Mouse (Mus musculus): ENCODE measurements around the gene Gsdme. TPM values are rescaled to one million over a fixed set of nuclear protein-coding genes. Genes with fewer than 3 reads are reported as not detected.

Gene Gsdme
- polyA plus RNA-seq, 1 experiment = 1.1 TPM

GRCm38 (mm10) chr6:50244967-50245366 lies 18.7 kb downstream of the Gsdme start:
- Histone ChIP-seq H3K4me3 (ENCODE audit: low read depth, low read length) (no peak overlapping the region), H3K27ac (ENCODE audit: insufficient read depth, low read length) (no peak overlapping the region), H3K9ac (ENCODE audit: low read depth, poor library complexity, severe bottlenecking) (no peak overlapping the region), H3K27me3 (ENCODE audit: control insufficient read depth, insufficient read depth, low read length, poor library complexity, severe bottlenecking) (no peaks in the 10 kb centered on the region), H3K4me1 (ENCODE audit: control insufficient read depth, insufficient read depth, low read length) (peaks cover 2% of the 10 kb centered on the region), H3K9me3 (replicated peaks; ENCODE audit: control insufficient read depth, insufficient read depth, low read length, poor library complexity, severe bottlenecking) (no peaks in the 10 kb centered on the region), H3K36me3 (ENCODE audit: control insufficient read depth, insufficient read depth, low read length, poor library complexity, severe bottlenecking) (no peaks in the 10 kb centered on the region)
- no peak for TF ChIP-seq POLR2A (IDR thresholded peaks at IDR 0.05; ENCODE audit: insufficient read depth, low read length)
- no peak for TF ChIP-seq CTCF (IDR thresholded peaks at IDR 0.05; ENCODE audit: low read depth, low read length)
- TF ChIP-seq EP300 (IDR thresholded peaks at IDR 0.05; ENCODE audit: insufficient read depth, low read depth, low read length) = no peak

- H3K36me3 ChIP-seq (ENCODE audit: control insufficient read depth, insufficient read depth, low read length, poor library complexity, severe bottlenecking) = no peaks in the 10 kb centered on the region
- H3K9ac ChIP-seq (ENCODE audit: low read depth, poor library complexity, severe bottlenecking) = no peak overlapping the region
- H3K4me1 ChIP-seq (ENCODE audit: control insufficient read depth, insufficient read depth, low read length) = peaks cover 2% of the 10 kb centered on the region
- H3K27me3 ChIP-seq (ENCODE audit: control insufficient read depth, insufficient read depth, low read length, poor library complexity, severe bottlenecking) = no peaks in the 10 kb centered on the region
- no peak overlapping the region for H3K27ac ChIP-seq (ENCODE audit: insufficient read depth, low read length)
- no peak overlapping the region for H3K4me3 ChIP-seq (ENCODE audit: low read depth, low read length)
- TF ChIP-seq EP300 (IDR thresholded peaks at IDR 0.05; ENCODE audit: insufficient read depth, low read depth, low read length) (no peak), POLR2A (IDR thresholded peaks at IDR 0.05; ENCODE audit: insufficient read depth, low read length) (no peak), CTCF (IDR thresholded peaks at IDR 0.05; ENCODE audit: low read depth, low read length) (no peak)
- no peaks in the 10 kb centered on the region for H3K9me3 ChIP-seq (replicated peaks; ENCODE audit: control insufficient read depth, insufficient read depth, low read length, poor library complexity, severe bottlenecking)
Measured at GRCm38 (mm10) chr6:50244126-50244525, 19.5 kb downstream of the Gsdme start.

GRCm38 (mm10) chr6:50240437-50240836 lies 23.2 kb downstream of the Gsdme start:
- no peaks in the 10 kb centered on the region for H3K9me3 ChIP-seq (replicated peaks; ENCODE audit: control insufficient read depth, insufficient read depth, low read length, poor library complexity, severe bottlenecking)
- H3K9ac ChIP-seq (ENCODE audit: low read depth, poor library complexity, severe bottlenecking) = no peak overlapping the region
- TF ChIP-seq CTCF (IDR thresholded peaks at IDR 0.05; ENCODE audit: low read depth, low read length) (no peak), POLR2A (IDR thresholded peaks at IDR 0.05; ENCODE audit: insufficient read depth, low read length) (no peak), EP300 (IDR thresholded peaks at IDR 0.05; ENCODE audit: insufficient read depth, low read depth, low read length) (no peak)
- H3K36me3 ChIP-seq (ENCODE audit: control insufficient read depth, insufficient read depth, low read length, poor library complexity, severe bottlenecking) = no peaks in the 10 kb centered on the region
- no peaks in the 10 kb centered on the region for H3K27me3 ChIP-seq (ENCODE audit: control insufficient read depth, insufficient read depth, low read length, poor library complexity, severe bottlenecking)
- H3K4me1 ChIP-seq (ENCODE audit: control insufficient read depth, insufficient read depth, low read length) = peaks cover 2% of the 10 kb centered on the region
- H3K27ac ChIP-seq (ENCODE audit: insufficient read depth, low read length) = no peak overlapping the region
- no peak overlapping the region for H3K4me3 ChIP-seq (ENCODE audit: low read depth, low read length)

GRCm38 (mm10) chr6:50239902-50240301 lies 23.8 kb downstream of the Gsdme start:
- Histone ChIP-seq H3K4me3 (ENCODE audit: low read depth, low read length) (no peak overlapping the region), H3K27me3 (ENCODE audit: control insufficient read depth, insufficient read depth, low read length, poor library complexity, severe bottlenecking) (no peaks in the 10 kb centered on the region), H3K9ac (ENCODE audit: low read depth, poor library complexity, severe bottlenecking) (no peak overlapping the region), H3K4me1 (ENCODE audit: control insufficient read depth, insufficient read depth, low read length) (peaks cover 2% of the 10 kb centered on the region), H3K27ac (ENCODE audit: insufficient read depth, low read length) (no peak overlapping the region), H3K9me3 (replicated peaks; ENCODE audit: control insufficient read depth, insufficient read depth, low read length, poor library complexity, severe bottlenecking) (no peaks in the 10 kb centered on the region), H3K36me3 (ENCODE audit: control insufficient read depth, insufficient read depth, low read length, poor library complexity, severe bottlenecking) (no peaks in the 10 kb centered on the region)
- TF ChIP-seq CTCF (IDR thresholded peaks at IDR 0.05; ENCODE audit: low read depth, low read length) = no peak
- no peak for TF ChIP-seq EP300 (IDR thresholded peaks at IDR 0.05; ENCODE audit: insufficient read depth, low read depth, low read length)
- TF ChIP-seq POLR2A (IDR thresholded peaks at IDR 0.05; ENCODE audit: insufficient read depth, low read length) = no peak

- H3K4me1 ChIP-seq (ENCODE audit: control insufficient read depth, insufficient read depth, low read length) = peaks cover 2% of the 10 kb centered on the region
- no peaks in the 10 kb centered on the region for H3K27me3 ChIP-seq (ENCODE audit: control insufficient read depth, insufficient read depth, low read length, poor library complexity, severe bottlenecking)
- no peak overlapping the region for H3K9ac ChIP-seq (ENCODE audit: low read depth, poor library complexity, severe bottlenecking)
- no peak overlapping the region for H3K27ac ChIP-seq (ENCODE audit: insufficient read depth, low read length)
- no peaks in the 10 kb centered on the region for H3K36me3 ChIP-seq (ENCODE audit: control insufficient read depth, insufficient read depth, low read length, poor library complexity, severe bottlenecking)
- H3K4me3 ChIP-seq (ENCODE audit: low read depth, low read length) = no peak overlapping the region
- H3K9me3 ChIP-seq (replicated peaks; ENCODE audit: control insufficient read depth, insufficient read depth, low read length, poor library complexity, severe bottlenecking) = no peaks in the 10 kb centered on the region
- no peak for TF ChIP-seq EP300 (IDR thresholded peaks at IDR 0.05; ENCODE audit: insufficient read depth, low read depth, low read length)
- TF ChIP-seq CTCF (IDR thresholded peaks at IDR 0.05; ENCODE audit: low read depth, low read length) = no peak
- no peak for TF ChIP-seq POLR2A (IDR thresholded peaks at IDR 0.05; ENCODE audit: insufficient read depth, low read length)
Measured at GRCm38 (mm10) chr6:50237963-50238362, 25.7 kb downstream of the Gsdme start.

- Histone ChIP-seq H3K27ac (ENCODE audit: insufficient read depth, low read length) (no peak overlapping the region), H3K36me3 (ENCODE audit: control insufficient read depth, insufficient read depth, low read length, poor library complexity, severe bottlenecking) (no peaks in the 10 kb centered on the region), H3K9me3 (replicated peaks; ENCODE audit: control insufficient read depth, insufficient read depth, low read length, poor library complexity, severe bottlenecking) (no peaks in the 10 kb centered on the region), H3K9ac (ENCODE audit: low read depth, poor library complexity, severe bottlenecking) (no peak overlapping the region), H3K27me3 (ENCODE audit: control insufficient read depth, insufficient read depth, low read length, poor library complexity, severe bottlenecking) (no peaks in the 10 kb centered on the region), H3K4me3 (ENCODE audit: low read depth, low read length) (no peak overlapping the region), H3K4me1 (ENCODE audit: control insufficient read depth, insufficient read depth, low read length) (no peaks in the 10 kb centered on the region)
- TF ChIP-seq CTCF (IDR thresholded peaks at IDR 0.05; ENCODE audit: low read depth, low read length) (peak; percentile 16), POLR2A (IDR thresholded peaks at IDR 0.05; ENCODE audit: insufficient read depth, low read length) (no peak), EP300 (IDR thresholded peaks at IDR 0.05; ENCODE audit: insufficient read depth, low read depth, low read length) (no peak)
Measured at GRCm38 (mm10) chr6:50232984-50233383, 30.7 kb downstream of the Gsdme start.

All from ES-Bruce4 (cell line).